Mouse (Mus musculus) embryonic fibroblast, embryonic 13.5 days (primary cell): ENCODE data around the gene Zfp715. TPM values are rescaled to one million over a fixed set of nuclear protein-coding genes. Genes with fewer than 3 reads are reported as not detected.

Source experiments
- H3K27ac ChIP-seq: 2 replicates; pipeline ENCODE4 v1.5.1; 2012; ENCODE audit warnings: low read length, control low read depth, inconsistent platforms; ENCODE audit not compliant: insufficient read depth
- H3K4me1 ChIP-seq: 2 replicates; pipeline ENCODE4 v1.6.1; 2011; ENCODE audit warnings: low read length; ENCODE audit not compliant: control insufficient read depth, insufficient read depth
- H3K4me3 ChIP-seq: 2 replicates; pipeline ENCODE4 v1.5.1; 2011; ENCODE audit warnings: mild to moderate bottlenecking, control low read depth, low read length; ENCODE audit not compliant: insufficient read depth
- CTCF ChIP-seq: IDR thresholded peaks from 2 replicates; pipeline ENCODE4 v1.5.1; 2011; ENCODE audit warnings: mild to moderate bottlenecking, control low read depth, low read length, moderate library complexity, borderline replicate concordance; ENCODE audit not compliant: insufficient read depth
- POLR2A ChIP-seq: IDR thresholded peaks from 2 replicates; pipeline ENCODE4 v1.6.1; 2011; ENCODE audit warnings: low read depth, mild to moderate bottlenecking, control low read depth, low read length, moderate library complexity
- polyA plus RNA-seq: library from polyadenylated mRNA; stranded (reverse); fragments of >200 nt; gene quantifications from 2 replicates; pipeline ENCODE4 v1.2.4, GENCODE M21; 2011; ENCODE audit warnings: low read depth; ENCODE audit not compliant: missing spikeins, insufficient read length

Zfp715 gene
- polyA plus RNA-seq, 1 experiment: 19.4 TPM

DNA sequence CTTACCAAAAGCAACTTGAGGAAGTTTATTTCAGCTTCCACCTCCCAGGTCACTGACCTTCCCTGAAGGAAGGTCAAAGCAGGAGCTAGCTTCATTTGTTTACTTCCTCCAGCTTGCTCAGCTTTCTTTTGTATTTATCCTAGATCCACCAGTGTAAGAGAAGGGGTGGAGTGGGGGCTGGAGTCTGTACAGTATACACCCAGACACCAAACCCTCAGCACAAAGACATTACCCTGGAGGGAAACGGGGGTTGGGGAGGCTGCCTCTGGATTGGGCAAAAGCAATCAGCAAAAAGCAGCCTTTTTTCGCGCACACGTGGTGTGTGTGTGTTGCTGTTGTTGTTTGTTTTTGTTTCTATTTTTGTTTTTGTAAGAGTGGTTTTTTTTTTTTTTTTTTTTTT is 33.1 kb upstream of the Zfp715 start:
- Histone ChIP-seq H3K4me3 (no peak overlapping the region), H3K27ac (no peak overlapping the region), H3K4me1 (no peaks in the 10 kb centered on the region)
- TF ChIP-seq CTCF: no peak
- TF ChIP-seq POLR2A: no peak

DNA sequence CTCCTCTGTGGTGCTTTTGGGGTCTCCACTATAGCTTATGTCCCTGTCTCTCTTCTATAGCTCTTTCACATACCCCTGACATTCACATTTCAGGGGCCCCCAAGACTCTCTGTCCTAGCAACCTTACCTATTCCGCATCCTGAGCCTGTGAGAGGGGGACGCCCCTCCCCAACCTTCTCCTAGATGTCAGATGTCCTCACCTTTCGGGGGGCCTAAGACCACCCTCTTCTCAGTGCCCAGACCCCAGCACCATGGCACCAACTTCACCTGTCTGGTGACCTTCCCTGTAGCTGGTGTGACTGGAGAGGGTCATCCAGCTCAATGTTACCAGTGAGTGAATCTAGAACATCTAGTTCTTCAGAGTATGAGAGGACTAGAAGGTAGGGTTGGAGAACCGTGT is 31.4 kb upstream of the Zfp715 start:
- no peak overlapping the region for H3K27ac ChIP-seq
- no peak overlapping the region for H3K4me3 ChIP-seq
- TF ChIP-seq POLR2A (no peak), CTCF (no peak)
- no peaks in the 10 kb centered on the region for H3K4me1 ChIP-seq

- Histone ChIP-seq H3K4me1 (no peaks in the 10 kb centered on the region), H3K4me3 (no peak overlapping the region), H3K27ac (no peak overlapping the region)
- no peak for TF ChIP-seq POLR2A
- TF ChIP-seq CTCF: no peak
Observed at GRCm38 (mm10) chr7:43344020-43344419, 30.9 kb upstream of the Zfp715 start.

- TF ChIP-seq POLR2A (no peak), CTCF (no peak)
- Histone ChIP-seq H3K4me1 (no peaks in the 10 kb centered on the region), H3K27ac (no peak overlapping the region), H3K4me3 (no peak overlapping the region)
Observed at GRCm38 (mm10) chr7:43343191-43343590, 30.1 kb upstream of the Zfp715 start.

- Histone ChIP-seq H3K4me3 (no peak overlapping the region), H3K27ac (no peak overlapping the region), H3K4me1 (no peaks in the 10 kb centered on the region)
- TF ChIP-seq CTCF: no peak
- TF ChIP-seq POLR2A: no peak
Observed at GRCm38 (mm10) chr7:43340771-43341170, 27.7 kb upstream of the Zfp715 start.

DNA sequence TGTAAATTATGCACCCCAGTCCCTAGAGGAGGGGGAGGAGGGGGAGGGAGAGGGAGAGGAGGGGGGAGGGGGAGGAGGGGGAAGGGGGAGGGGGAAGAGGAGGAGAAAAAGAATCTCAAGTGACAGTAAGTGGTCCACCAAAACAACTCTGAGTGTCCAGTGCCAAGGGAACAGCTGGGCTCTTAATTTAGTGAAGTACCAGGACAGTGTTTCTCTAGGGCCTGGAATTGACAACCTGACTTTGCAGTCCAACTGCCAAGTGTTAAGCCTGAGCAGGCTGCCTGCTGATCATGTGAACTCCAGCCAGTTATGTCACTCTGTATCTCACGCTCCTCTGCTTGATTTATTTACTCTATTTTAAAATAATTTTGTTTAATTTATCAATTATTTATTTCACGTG is 20.8 kb upstream of the Zfp715 start:
- Histone ChIP-seq H3K27ac (no peak overlapping the region), H3K4me3 (no peak overlapping the region), H3K4me1 (no peaks in the 10 kb centered on the region)
- TF ChIP-seq CTCF (no peak), POLR2A (no peak)

- no peaks in the 10 kb centered on the region for H3K4me1 ChIP-seq
- TF ChIP-seq POLR2A (no peak), CTCF (no peak)
- no peak overlapping the region for H3K4me3 ChIP-seq
- no peak overlapping the region for H3K27ac ChIP-seq
Observed at GRCm38 (mm10) chr7:43333203-43333602, 20.1 kb upstream of the Zfp715 start.

DNA sequence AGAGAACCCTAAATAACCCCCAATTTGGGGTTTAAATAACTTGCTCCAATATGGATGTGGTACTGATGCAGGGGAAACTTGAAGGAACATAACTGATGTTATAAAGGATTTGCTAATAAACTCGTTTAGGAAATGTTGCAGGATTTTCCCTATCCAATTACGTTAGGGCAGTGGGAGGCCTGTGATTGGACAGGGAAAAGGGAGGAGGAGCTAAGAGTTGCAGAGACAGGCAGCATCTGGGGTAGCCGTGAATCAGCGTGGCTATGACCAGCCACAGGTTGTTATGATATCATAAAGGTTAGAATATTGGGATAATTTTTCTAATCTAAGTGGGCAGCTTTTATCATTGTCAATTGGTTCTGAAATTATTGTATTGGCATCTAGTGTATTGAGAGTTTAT is 15.0 kb upstream of the Zfp715 start:
- Histone ChIP-seq H3K4me3 (no peak overlapping the region), H3K27ac (no peak overlapping the region), H3K4me1 (no peaks in the 10 kb centered on the region)
- TF ChIP-seq POLR2A: no peak
- TF ChIP-seq CTCF: no peak

- H3K4me1 ChIP-seq: no peaks in the 10 kb centered on the region
- TF ChIP-seq POLR2A: no peak
- TF ChIP-seq CTCF: no peak
- H3K4me3 ChIP-seq: no peak overlapping the region
- no peak overlapping the region for H3K27ac ChIP-seq
Observed at GRCm38 (mm10) chr7:43326223-43326780, 13.2 kb upstream of the Zfp715 start.

DNA sequence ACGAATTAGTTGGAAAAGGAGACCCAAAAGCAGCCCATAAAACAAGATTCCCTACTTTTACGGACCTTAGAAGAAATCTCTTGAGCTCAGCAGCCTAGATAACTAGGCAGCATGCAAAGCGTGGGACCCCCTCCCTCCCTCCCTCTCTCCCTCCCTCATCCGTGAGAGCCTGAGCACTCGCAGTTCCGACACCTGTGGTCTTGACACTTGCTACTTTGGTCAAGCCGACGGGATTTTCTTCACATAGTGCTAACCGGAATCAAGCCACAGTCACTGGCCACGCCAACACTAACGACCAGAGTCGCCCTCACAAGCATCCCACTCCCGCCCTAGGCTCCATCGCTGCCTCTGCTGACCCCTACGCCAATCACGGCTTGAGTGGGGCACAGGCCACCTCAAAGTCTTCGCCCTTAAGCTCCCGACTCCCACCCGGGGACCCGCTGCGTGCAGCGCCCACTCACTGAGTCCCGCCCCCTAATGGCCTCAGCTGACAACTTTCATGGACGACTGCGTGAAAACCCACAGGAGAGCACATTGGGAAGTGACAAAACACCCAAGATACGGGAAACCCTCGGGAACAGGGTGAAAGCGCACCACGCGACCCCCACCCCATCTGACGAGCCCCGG is 595 bp downstream of the Zfp715 start:
- H3K27ac ChIP-seq: peak overlapping the region; percentile 34
- H3K4me3 ChIP-seq: peak overlapping the region; percentile 92
- TF ChIP-seq CTCF (no peak), POLR2A (no peak)
- H3K4me1 ChIP-seq: no peaks in the 10 kb centered on the region
